Mouse (Mus musculus): ENCODE results near the gene Olfr368.

DNA sequence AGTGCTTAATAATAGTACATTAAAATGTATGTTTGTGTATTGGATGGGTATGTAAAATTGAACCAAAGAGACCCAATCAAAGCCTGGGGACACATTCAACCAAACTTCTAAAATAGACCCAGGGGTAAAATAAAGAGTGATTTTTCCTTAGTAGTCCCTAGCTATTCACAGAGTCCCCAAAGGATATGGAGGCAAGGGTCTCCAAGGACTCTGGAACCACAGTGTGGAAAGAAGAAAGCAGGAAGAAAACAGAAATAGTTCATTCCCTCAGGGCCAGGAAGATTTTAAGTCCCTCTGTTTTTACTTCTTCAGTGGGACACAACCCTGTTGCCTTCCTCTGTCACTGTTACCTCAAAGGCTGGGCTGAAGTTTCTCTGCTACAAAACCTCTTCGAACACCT is at the start of gene Olfr368:
- no peak for TF ChIP-seq CTCF (IDR thresholded peaks at IDR 0.05; ENCODE audit: low read depth)
- TF ChIP-seq EP300 (optimal IDR thresholded peaks at IDR 0.05), result no peak

Measured in stomach, postnatal 0 days (tissue).